Mouse (Mus musculus) MEL (cell line): ENCODE measurements around the gene Gipr. TPM values are rescaled to one million over a fixed set of nuclear protein-coding genes. Genes with fewer than 3 reads are reported as not detected.

ENCODE experiments used
- DNase-seq: peaks from one replicate; pipeline ENCODE4 v3.0.0; 2011; ENCODE audit warnings: low read depth, low spot score
- H3K27ac ChIP-seq: 2 replicates; pipeline ENCODE4 v1.5.1; 2012; ENCODE audit warnings: low read depth, mild to moderate bottlenecking, control low read depth, low read length, moderate library complexity; ENCODE audit not compliant: control insufficient read depth
- H3K27me3 ChIP-seq, 2 experiments: fragments of 150-350 bp in 1 of 2; sonication (generic) in 1 of 2; 2 replicates each; pipeline ENCODE4 v1.6.1; 2012; ENCODE audit warnings: low read length in 2 of 2, mild to moderate bottlenecking in 2 of 2, improper control_type of control experiment in 1 of 2, moderate library complexity in 1 of 2; ENCODE audit not compliant: insufficient read depth in 2 of 2, control insufficient read depth in 1 of 2
- H3K36me3 ChIP-seq, 2 experiments: 2 replicates each; pipeline ENCODE4 v1.6.1; 2012 to 2014; ENCODE audit warnings: low read length in 2 of 2, improper control_type of control experiment in 1 of 2, inconsistent platforms in 1 of 2, mild to moderate bottlenecking in 1 of 2; ENCODE audit not compliant: insufficient read depth in 2 of 2, control insufficient read depth in 1 of 2
- H3K4me1 ChIP-seq, 2 experiments: fragments of 150-350 bp in 1 of 2; sonication (generic) in 1 of 2; 2 replicates each; pipeline ENCODE4 v1.6.1; 2012; ENCODE audit warnings: low read length in 2 of 2, improper control_type of control experiment in 1 of 2, mild to moderate bottlenecking in 1 of 2; ENCODE audit not compliant: insufficient read depth in 2 of 2, control insufficient read depth in 1 of 2
- H3K4me3 ChIP-seq, 2 experiments: fragments of 150-350 bp in 1 of 2; sonication (generic) in 1 of 2; 2 replicates each; pipeline ENCODE4 v1.5.1; 2012; ENCODE audit warnings: low read depth in 2 of 2, low read length in 2 of 2, mild to moderate bottlenecking in 2 of 2, moderate library complexity in 2 of 2, control low read depth in 1 of 2, improper control_type of control experiment in 1 of 2; ENCODE audit not compliant: control insufficient read depth in 1 of 2, insufficient read depth in 1 of 2
- H3K79me2 ChIP-seq: 2 replicates; pipeline ENCODE4 v1.6.1; 2012; ENCODE audit warnings: mild to moderate bottlenecking, low read length, moderate library complexity; ENCODE audit not compliant: control insufficient read depth, poor library complexity, insufficient read depth
- H3K9ac ChIP-seq: 2 replicates; pipeline ENCODE4 v1.6.1; 2012; ENCODE audit warnings: low read depth, mild to moderate bottlenecking, control low read depth, low read length, moderate library complexity; ENCODE audit not compliant: control insufficient read depth, poor library complexity, severe bottlenecking
- H3K9me3 ChIP-seq: fragments of 150-350 bp; sonication (generic); replicated peaks from 2 replicates; pipeline ENCODE4 v1.6.1; 2012; ENCODE audit warnings: mild to moderate bottlenecking, low read length, improper control_type of control experiment, moderate library complexity; ENCODE audit not compliant: insufficient read depth
- BHLHE40 ChIP-seq: IDR thresholded peaks from 2 replicates; pipeline ENCODE4 v1.6.1; 2012; ENCODE audit warnings: low read depth, mild to moderate bottlenecking, inconsistent platforms, low read length, improper control_type of control experiment, borderline replicate concordance
- CHD2 ChIP-seq: IDR thresholded peaks from 2 replicates; pipeline ENCODE4 v1.6.1; 2011; ENCODE audit warnings: low read length, improper control_type of control experiment
- GATA1 ChIP-seq: IDR thresholded peaks from 2 replicates; pipeline ENCODE4 v1.6.1; 2011; ENCODE audit warnings: low read depth, low read length, improper control_type of control experiment
- MAFK ChIP-seq: IDR thresholded peaks from 2 replicates; pipeline ENCODE4 v1.6.1; 2011; ENCODE audit warnings: low read depth, mild to moderate bottlenecking, low read length, improper control_type of control experiment, borderline replicate concordance
- MAX ChIP-seq: IDR thresholded peaks from 2 replicates; pipeline ENCODE4 v1.6.1; 2011; ENCODE audit warnings: low read length, improper control_type of control experiment
- MAZ ChIP-seq: IDR thresholded peaks from 2 replicates; pipeline ENCODE4 v1.6.1; 2012; ENCODE audit warnings: low read depth, mild to moderate bottlenecking, inconsistent platforms, low read length, improper control_type of control experiment
- MEF2A ChIP-seq: IDR thresholded peaks from 2 replicates; pipeline ENCODE4 v1.6.1; 2014; ENCODE audit warnings: low read depth, mild to moderate bottlenecking, inconsistent platforms, low read length, improper control_type of control experiment; ENCODE audit not compliant: poor library complexity, insufficient replicate concordance, severe bottlenecking; ENCODE audit errors: extremely low read depth
- MXI1 ChIP-seq: IDR thresholded peaks from 2 replicates; pipeline ENCODE4 v1.6.1; 2011; ENCODE audit warnings: mild to moderate bottlenecking, low read depth, low read length, improper control_type of control experiment
- MYB ChIP-seq: IDR thresholded peaks from 2 replicates; pipeline ENCODE4 v1.6.1; 2011; ENCODE audit warnings: mild to moderate bottlenecking, low read depth, low read length, improper control_type of control experiment
- NRF1 ChIP-seq: IDR thresholded peaks from 2 replicates; pipeline ENCODE4 v1.6.1; 2014; ENCODE audit warnings: low read depth, mild to moderate bottlenecking, inconsistent platforms, low read length, improper control_type of control experiment, moderate library complexity; ENCODE audit not compliant: poor library complexity, insufficient read depth, severe bottlenecking
- POLR2AphosphoS5 ChIP-seq: IDR thresholded peaks from 2 replicates; pipeline ENCODE4 v1.6.1; 2012; ENCODE audit warnings: low read depth, borderline replicate concordance, mild to moderate bottlenecking, inconsistent platforms, low read length, moderate library complexity, mixed read lengths
- SIN3A ChIP-seq: IDR thresholded peaks from 2 replicates; pipeline ENCODE4 v1.6.1; 2012; ENCODE audit warnings: low read length, improper control_type of control experiment, inconsistent platforms
- USF2 ChIP-seq, 2 experiments: IDR thresholded peaks; 2 replicates each; pipeline ENCODE4 v1.6.1; 2011 to 2012; ENCODE audit warnings: improper control_type of control experiment in 2 of 2, low read length in 2 of 2, borderline replicate concordance in 1 of 2, inconsistent platforms in 1 of 2, low read depth in 1 of 2, mild to moderate bottlenecking in 1 of 2; ENCODE audit not compliant: insufficient read depth in 1 of 2
- ZNF384 ChIP-seq: IDR thresholded peaks from 2 replicates; pipeline ENCODE4 v1.6.1; 2012; ENCODE audit warnings: low read depth, mild to moderate bottlenecking, inconsistent platforms, low read length, improper control_type of control experiment
- polyA plus RNA-seq, 2 experiments: library from polyadenylated mRNA; stranded (reverse) in 1 of 2; unstranded in 1 of 2; fragments of >175 nt in 1 of 2; fragments of >200 nt in 1 of 2; gene quantifications; 2 replicates each; pipeline versions ENCODE4 v1.2.1 to v1.2.4; 2012; ENCODE audit warnings: low replicate concordance in 2 of 2, low read depth in 1 of 2; ENCODE audit not compliant: insufficient read length in 2 of 2, insufficient read depth in 1 of 2, missing spikeins in 1 of 2
- total RNA-seq: library from RNA; depleted of rRNA; stranded (reverse); fragments of 300-350 nt; gene quantifications from 2 replicates; pipeline ENCODE4 v1.2.3, GENCODE M21; 2012

The Gipr gene
- total and polyA plus RNA-seq, 3 experiments = 0.65 to 2.1 TPM; not detected in 1

- Histone ChIP-seq H3K36me3 (peaks cover 0 to 2% of the 10 kb centered on the region in 2 experiments; a peak in 1 of 4 replicates), H3K4me1 (peaks cover 0 to 8% of the 10 kb centered on the region in 2 experiments; a peak in 1 of 4 replicates), H3K79me2 (no peaks in the 10 kb centered on the region), H3K4me3 (no peak overlapping the region), H3K9me3 (no peaks in the 10 kb centered on the region), H3K9ac (no peak overlapping the region), H3K27me3 (no peaks in the 10 kb centered on the region), H3K27ac (no peak overlapping the region)
- DNase-seq = no peak
- no peak for TF ChIP-seq NRF1
- no peak for TF ChIP-seq USF2 (IDR thresholded peaks at IDR 0.05; ENCODE audit: borderline replicate concordance in 1 of 2, insufficient read depth in 1 of 2, low read depth in 1 of 2, low read length in 2 of 2)
- TF ChIP-seq POLR2AphosphoS5 = no peak
- no peak for TF ChIP-seq ZNF384
- no peak for TF ChIP-seq MEF2A
Measured at GRCm38 (mm10) chr7:19171831-19172230, 5.9 kb upstream of the Gipr start.

GRCm38 (mm10) chr7:19170142-19170541, 4.2 kb upstream of the Gipr start:
- Histone ChIP-seq H3K36me3 (peaks cover 0 to 7% of the 10 kb centered on the region in 2 experiments; a peak in 2 of 4 replicates), H3K9me3 (no peaks in the 10 kb centered on the region), H3K27me3 (no peaks in the 10 kb centered on the region), H3K9ac (no peak overlapping the region), H3K4me1 (peaks cover 3 to 19% of the 10 kb centered on the region in 2 experiments; a peak in 3 of 4 replicates), H3K4me3 (no peak overlapping the region), H3K27ac (no peak overlapping the region), H3K79me2 (no peaks in the 10 kb centered on the region)
- no peak for DNase-seq
- no peak for TF ChIP-seq MAX
- no peak for TF ChIP-seq MAFK
- TF ChIP-seq BHLHE40 = no peak
- TF ChIP-seq MXI1 = no peak
- TF ChIP-seq CHD2 = no peak
- no peak for TF ChIP-seq MYB
- TF ChIP-seq GATA1 = no peak

GRCm38 (mm10) chr7:19169506-19169905, 3.6 kb upstream of the Gipr start:
- DNase-seq = no peak
- peaks cover 3 to 25% of the 10 kb centered on the region in 2 experiments; a peak in 3 of 4 replicates for H3K4me1 ChIP-seq
- TF ChIP-seq MAZ (no peak), SIN3A (no peak)
- TF ChIP-seq, all 39 proteins: peak for 0
- Histone ChIP-seq H3K4me3 (no peak overlapping the region), H3K9me3 (no peaks in the 10 kb centered on the region), H3K9ac (no peak overlapping the region), H3K27ac (no peak overlapping the region), H3K36me3 (peaks cover 0 to 7% of the 10 kb centered on the region in 2 experiments; a peak in 2 of 4 replicates), H3K79me2 (no peaks in the 10 kb centered on the region), H3K27me3 (no peaks in the 10 kb centered on the region)
